Mouse (Mus musculus): ENCODE measurements around the gene Sh3rf1. TPM values are rescaled to one million over a fixed set of nuclear protein-coding genes. Genes with fewer than 3 reads are reported as not detected.

Sh3rf1 gene
- polyA plus RNA-seq, 1 experiment from 2014 or later, result 6.5 TPM

DNA sequence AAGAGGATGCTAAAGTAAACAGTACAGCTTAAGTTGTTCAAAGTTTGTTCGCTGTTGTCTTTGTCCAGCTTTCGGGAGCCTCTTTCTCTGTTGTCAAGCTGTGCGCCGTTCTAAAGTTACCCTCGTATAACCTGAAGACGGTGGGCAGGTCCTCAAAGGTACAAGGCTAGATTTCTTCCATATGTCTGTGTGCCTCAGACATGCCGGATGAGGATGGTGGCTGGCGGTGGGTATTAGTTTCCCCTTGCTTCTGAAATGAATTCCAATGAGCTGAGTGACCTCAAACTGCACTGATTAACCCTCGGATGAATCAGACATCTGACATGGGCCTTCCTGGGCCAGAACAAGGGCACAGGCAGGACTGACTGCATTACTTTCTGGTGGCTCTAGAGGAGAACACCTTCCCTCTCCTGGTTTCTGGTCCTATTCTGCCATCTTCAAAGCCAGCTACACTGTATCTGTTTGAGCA lies 86.8 kb downstream of the Sh3rf1 start:
- Histone ChIP-seq H3K27me3 (replicated peaks) (no peaks in the 10 kb centered on the region), H3K9me3 (replicated peaks) (no peaks in the 10 kb centered on the region), H3K36me3 (no peaks in the 10 kb centered on the region), H3K4me2 (no peak overlapping the region), H3K9ac (no peak overlapping the region), H3K27ac (ENCODE audit: poor library complexity, severe bottlenecking) (no peak overlapping the region), H3K4me1 (replicated peaks) (peaks cover 20% of the 10 kb centered on the region), H3K4me3 (no peak overlapping the region)
- ATAC-seq (ENCODE audit: insufficient number of reproducible peaks, low FRiP score), result no peak
- 69% methylated on average over 9 of the region's 9 CpGs for WGBS

DNA sequence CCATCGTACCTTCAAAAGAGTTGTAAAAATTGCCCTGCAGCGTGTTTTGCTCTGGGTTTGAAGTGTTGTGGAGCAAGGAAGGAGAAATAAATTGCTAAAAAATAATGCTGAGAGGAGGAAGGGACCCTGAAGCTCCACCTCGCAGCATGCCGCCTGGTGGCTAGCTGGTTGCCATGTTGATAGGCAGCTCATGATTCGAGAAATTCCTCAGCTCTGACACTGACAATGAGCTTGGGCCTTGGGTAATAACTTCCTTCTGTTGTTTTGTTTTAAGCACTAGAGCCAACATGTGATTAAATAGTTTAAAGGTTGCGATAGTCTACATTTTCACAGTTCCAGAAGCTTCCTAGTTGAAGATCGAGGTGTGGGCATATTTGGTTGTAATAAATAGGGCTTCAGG lies 89.3 kb downstream of the Sh3rf1 start:
- Histone ChIP-seq H3K4me2 (no peak overlapping the region), H3K36me3 (peaks cover 3% of the 10 kb centered on the region; the same call in 1 of the 2 replicates), H3K27ac (ENCODE audit: poor library complexity, severe bottlenecking) (no peak overlapping the region; the same call in 1 of the 2 replicates), H3K4me1 (replicated peaks) (peaks cover 26% of the 10 kb centered on the region), H3K4me3 (no peak overlapping the region), H3K27me3 (replicated peaks) (no peaks in the 10 kb centered on the region), H3K9me3 (replicated peaks) (peaks cover 5% of the 10 kb centered on the region; the same call in 1 of the 2 replicates), H3K9ac (no peak overlapping the region)
- ATAC-seq (ENCODE audit: insufficient number of reproducible peaks, low FRiP score), result no peak
- WGBS, result 74% methylated on average over 7 of the region's 7 CpGs

DNA sequence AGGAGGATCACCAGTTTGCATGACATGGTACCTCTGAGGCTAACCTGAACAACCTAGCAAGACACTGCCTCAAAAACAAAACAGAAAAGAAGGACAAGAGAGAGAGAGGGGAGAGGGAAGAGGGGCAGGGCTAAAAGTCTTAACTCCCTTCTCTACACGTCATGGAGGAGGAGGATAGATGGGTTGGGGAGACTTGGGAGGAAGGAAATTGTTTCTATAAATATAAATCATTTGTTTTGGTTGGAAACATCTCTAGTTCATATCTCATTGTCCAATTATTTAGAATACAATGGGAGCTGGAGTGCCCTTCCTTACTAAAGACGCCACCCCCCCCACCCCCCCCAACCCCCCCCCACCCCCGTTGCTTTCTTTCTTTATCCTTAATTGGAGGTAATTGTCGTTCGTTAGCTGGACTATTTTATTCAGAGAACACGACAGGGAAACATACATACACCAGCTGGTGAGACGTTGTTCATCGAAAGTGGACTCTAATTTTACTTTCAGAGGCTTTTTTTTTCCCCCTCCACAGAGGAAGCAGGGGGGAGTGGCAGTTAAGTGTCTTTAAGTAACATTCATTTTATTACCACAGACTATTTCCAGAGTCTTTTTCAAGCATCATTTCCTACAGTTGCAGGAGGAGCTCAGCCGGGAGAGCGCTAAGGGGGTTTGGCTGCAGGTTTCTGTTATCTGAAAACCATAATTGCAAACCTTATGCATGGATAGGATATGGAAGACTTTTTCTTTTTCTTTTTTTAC lies 92.5 kb downstream of the Sh3rf1 start:
- Histone ChIP-seq H3K27ac (ENCODE audit: poor library complexity, severe bottlenecking) (no peak overlapping the region), H3K4me1 (replicated peaks) (peaks cover 20% of the 10 kb centered on the region; the same call in 1 of the 2 replicates), H3K4me2 (no peak overlapping the region), H3K9ac (no peak overlapping the region), H3K27me3 (replicated peaks) (no peaks in the 10 kb centered on the region), H3K9me3 (replicated peaks) (peaks cover 5% of the 10 kb centered on the region; the same call in 1 of the 2 replicates), H3K36me3 (peaks cover 3% of the 10 kb centered on the region; the same call in 1 of the 2 replicates), H3K4me3 (no peak overlapping the region)
- no peak for ATAC-seq (ENCODE audit: insufficient number of reproducible peaks, low FRiP score)
- whole genome bisulfite sequencing, result 64% methylated on average over 10 of the region's 10 CpGs

DNA sequence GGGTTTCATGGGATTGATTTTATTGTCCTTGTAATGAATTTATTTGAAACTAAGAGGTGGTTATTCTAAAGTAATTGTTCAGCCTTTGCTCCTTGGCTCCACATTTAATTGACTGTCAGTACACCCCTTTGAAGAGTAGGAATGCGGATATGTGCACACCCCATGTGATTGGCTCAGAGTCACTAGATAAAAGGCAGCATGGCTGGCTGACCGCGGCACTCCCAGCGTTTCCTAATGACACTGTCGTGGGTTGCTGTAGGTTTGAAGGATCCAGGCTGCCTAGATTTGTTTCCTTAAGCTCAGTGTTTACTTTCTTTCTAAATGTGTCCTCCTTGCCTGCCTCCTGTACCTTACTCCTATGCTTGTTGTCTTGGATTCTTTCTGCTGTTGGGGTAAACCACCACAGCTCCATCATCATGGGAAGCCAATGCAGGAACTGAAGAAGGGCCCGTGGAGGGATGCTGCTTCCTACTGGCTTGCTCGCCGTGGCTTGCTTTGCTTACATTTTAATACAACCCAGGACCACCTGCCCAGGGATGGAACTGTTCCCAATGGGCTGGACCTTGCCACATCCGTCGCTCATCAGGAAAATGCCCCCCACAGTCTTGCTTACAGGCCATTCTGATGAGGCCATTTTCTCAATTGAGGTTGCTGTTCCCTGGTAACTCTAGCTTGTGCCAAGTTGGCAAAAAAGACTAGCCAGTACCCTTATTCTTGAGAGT lies 93.3 kb downstream of the Sh3rf1 start:
- Histone ChIP-seq H3K9ac (no peak overlapping the region), H3K4me1 (replicated peaks) (peaks cover 16% of the 10 kb centered on the region; the same call in 1 of the 2 replicates), H3K4me2 (no peak overlapping the region), H3K36me3 (peaks cover 3% of the 10 kb centered on the region; the same call in 1 of the 2 replicates), H3K4me3 (no peak overlapping the region), H3K27ac (ENCODE audit: poor library complexity, severe bottlenecking) (no peak overlapping the region), H3K27me3 (replicated peaks) (no peaks in the 10 kb centered on the region), H3K9me3 (replicated peaks) (peaks cover 5% of the 10 kb centered on the region; the same call in 1 of the 2 replicates)
- WGBS, result 81% methylated on average over 10 of the region's 10 CpGs
- ATAC-seq (ENCODE audit: insufficient number of reproducible peaks, low FRiP score), result no peak

DNA sequence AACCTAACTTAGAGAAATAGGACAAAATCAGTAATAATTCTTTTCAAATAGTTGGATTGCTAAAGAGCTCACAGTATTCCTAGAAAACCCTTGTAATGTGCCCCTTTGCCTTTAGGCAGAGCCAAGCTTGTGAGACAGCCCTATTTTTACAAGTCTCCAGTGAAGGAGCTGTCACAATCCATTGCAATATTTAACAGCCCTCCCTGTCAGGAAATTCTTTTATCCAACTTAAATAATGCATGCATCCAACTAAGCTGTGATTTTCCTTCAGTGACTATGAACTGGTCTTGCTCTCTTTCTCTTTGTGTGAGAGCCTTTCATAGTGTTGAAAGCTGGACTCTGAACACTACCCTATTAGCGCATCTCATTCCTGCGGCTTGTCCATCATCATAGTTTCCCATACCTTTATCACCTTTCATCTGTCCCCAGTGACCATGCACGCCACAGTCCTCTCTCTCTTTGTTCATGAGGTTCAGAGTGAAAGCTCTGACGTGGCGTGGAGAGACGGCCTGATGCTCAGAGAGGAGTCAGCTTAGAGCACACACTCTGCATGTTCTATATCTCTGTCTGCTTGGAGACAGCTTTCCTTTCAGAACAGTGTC lies 94.0 kb downstream of the Sh3rf1 start:
- Histone ChIP-seq H3K9ac (no peak overlapping the region), H3K4me2 (no peak overlapping the region), H3K36me3 (peaks cover 3% of the 10 kb centered on the region; the same call in 1 of the 2 replicates), H3K4me1 (replicated peaks) (peaks cover 19% of the 10 kb centered on the region), H3K27ac (ENCODE audit: poor library complexity, severe bottlenecking) (no peak overlapping the region), H3K9me3 (replicated peaks) (peaks cover 5% of the 10 kb centered on the region; the same call in 1 of the 2 replicates), H3K27me3 (replicated peaks) (no peaks in the 10 kb centered on the region), H3K4me3 (no peak overlapping the region)
- 60% methylated on average over 6 of the region's 6 CpGs for WGBS
- 0 out of 2 replicates have a peak, but pooled peaks have one; percentile 15 for ATAC-seq (ENCODE audit: insufficient number of reproducible peaks, low FRiP score)

DNA sequence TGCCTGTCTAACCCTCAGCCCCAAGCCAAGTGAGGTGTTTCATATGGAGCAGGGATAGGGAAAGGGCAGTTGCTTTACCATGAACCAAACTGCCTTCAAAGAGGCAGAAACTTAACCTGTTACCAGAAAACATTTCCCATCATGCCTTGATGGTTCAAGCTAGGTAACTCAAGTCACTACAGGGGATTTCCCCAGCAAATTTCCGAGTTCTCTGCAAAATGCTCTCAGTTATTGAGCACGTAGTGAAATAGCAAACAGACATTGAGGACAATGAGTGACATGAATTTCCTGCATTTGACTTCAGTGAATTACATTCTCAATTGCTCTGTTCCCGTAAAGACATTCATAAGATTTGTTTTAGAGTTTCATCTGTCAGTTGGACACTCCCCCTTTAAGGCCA lies 97.5 kb downstream of the Sh3rf1 start:
- Histone ChIP-seq H3K27ac (ENCODE audit: poor library complexity, severe bottlenecking) (no peak overlapping the region), H3K27me3 (replicated peaks) (no peaks in the 10 kb centered on the region), H3K4me3 (no peak overlapping the region), H3K36me3 (peaks cover 3% of the 10 kb centered on the region; the same call in 1 of the 2 replicates), H3K9ac (no peak overlapping the region), H3K4me2 (no peak overlapping the region), H3K9me3 (replicated peaks) (peaks cover 5% of the 10 kb centered on the region; the same call in 1 of the 2 replicates), H3K4me1 (replicated peaks) (peaks cover 21% of the 10 kb centered on the region)
- no peak for ATAC-seq (ENCODE audit: insufficient number of reproducible peaks, low FRiP score)
- WGBS, result 80% methylated on average over 3 of the region's 3 CpGs

DNA sequence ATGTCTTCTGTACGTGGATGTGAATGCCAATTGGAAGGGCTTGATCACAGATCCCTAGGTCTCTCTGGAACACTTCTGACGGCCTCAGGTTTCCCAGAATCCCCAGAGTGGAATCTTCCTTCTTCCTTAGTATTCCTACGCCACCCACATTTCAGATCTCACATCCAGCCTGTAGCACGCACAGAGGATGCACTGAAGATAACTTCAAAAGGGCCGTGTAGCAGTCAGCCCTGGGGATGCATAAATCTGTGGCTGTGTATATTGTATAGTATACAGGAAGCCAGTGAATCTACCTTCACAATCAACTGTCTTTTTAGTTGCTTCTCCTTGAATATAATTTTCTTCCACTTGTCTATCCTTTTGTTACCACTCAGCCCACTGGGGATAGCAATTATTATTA lies 98.1 kb downstream of the Sh3rf1 start:
- H3K4me3 ChIP-seq, result no peak overlapping the region
- H3K27ac ChIP-seq (ENCODE audit: poor library complexity, severe bottlenecking), result no peak overlapping the region
- H3K9ac ChIP-seq, result no peak overlapping the region
- no peak for ATAC-seq (ENCODE audit: insufficient number of reproducible peaks, low FRiP score)
- peaks cover 5% of the 10 kb centered on the region; the same call in 1 of the 2 replicates for H3K9me3 ChIP-seq (replicated peaks)
- 75% methylated on average over 5 of the region's 5 CpGs for WGBS
- no peaks in the 10 kb centered on the region for H3K27me3 ChIP-seq (replicated peaks)
- H3K36me3 ChIP-seq, result peaks cover 3% of the 10 kb centered on the region; the same call in 1 of the 2 replicates
- H3K4me2 ChIP-seq, result no peak overlapping the region
- H3K4me1 ChIP-seq (replicated peaks), result peaks cover 21% of the 10 kb centered on the region

DNA sequence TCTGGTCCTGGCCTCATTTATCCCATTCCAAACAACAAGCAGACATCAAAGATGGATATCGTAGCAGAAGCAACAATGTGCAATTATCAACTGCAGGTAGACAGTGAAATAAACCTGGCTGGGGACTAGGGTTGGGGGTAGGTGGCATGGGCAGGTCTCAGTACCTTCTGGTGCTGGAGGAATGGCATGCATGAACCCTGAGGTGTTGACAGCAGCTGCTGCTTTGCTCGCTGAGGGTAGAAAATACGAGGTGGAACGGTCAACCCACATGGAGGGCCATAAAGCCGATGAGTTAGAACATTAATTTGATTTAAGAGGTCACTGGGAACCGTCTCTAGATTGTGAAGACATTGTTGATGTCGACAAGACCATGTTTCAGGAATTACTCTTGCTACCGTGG lies 98.8 kb downstream of the Sh3rf1 start:
- Histone ChIP-seq H3K9me3 (replicated peaks) (no peaks in the 10 kb centered on the region), H3K27ac (ENCODE audit: poor library complexity, severe bottlenecking) (no peak overlapping the region), H3K4me1 (replicated peaks) (peaks cover 21% of the 10 kb centered on the region), H3K27me3 (replicated peaks) (no peaks in the 10 kb centered on the region), H3K36me3 (no peaks in the 10 kb centered on the region), H3K4me3 (no peak overlapping the region), H3K4me2 (no peak overlapping the region), H3K9ac (no peak overlapping the region)
- no peak for ATAC-seq (ENCODE audit: insufficient number of reproducible peaks, low FRiP score)
- 50% methylated on average over 8 of the region's 8 CpGs for WGBS

DNA sequence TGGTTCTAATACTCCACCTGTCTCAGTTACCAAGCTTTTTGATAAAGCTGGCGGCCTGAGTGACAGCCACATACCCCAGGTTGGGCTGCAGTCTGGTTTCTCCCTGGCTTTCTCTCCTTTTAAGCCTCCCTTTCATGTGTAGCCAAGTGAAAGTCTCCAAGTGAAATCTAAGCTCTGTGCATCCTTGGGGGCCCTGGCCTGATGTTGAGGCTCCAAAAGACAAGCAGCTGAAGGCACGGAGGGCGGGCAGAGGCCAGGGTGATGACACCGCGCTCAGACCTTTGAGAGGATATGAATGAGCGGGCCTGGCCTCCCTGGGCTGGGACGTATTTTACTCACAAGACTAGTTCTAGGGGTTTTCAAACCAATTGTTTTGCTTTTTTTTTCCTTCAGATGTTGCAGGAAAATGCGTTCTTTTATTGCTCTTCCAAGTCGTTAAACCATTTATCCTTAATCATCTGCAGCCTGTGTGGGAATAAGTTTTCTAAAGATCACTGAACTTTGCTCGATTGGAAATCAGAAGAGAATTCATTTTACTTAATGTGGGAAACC lies 100.8 kb downstream of the Sh3rf1 start:
- Histone ChIP-seq H3K27ac (ENCODE audit: poor library complexity, severe bottlenecking) (no peak overlapping the region), H3K9me3 (replicated peaks) (no peaks in the 10 kb centered on the region), H3K4me2 (no peak overlapping the region), H3K4me1 (replicated peaks) (peaks cover 14% of the 10 kb centered on the region), H3K4me3 (no peak overlapping the region), H3K27me3 (replicated peaks) (no peaks in the 10 kb centered on the region), H3K9ac (no peak overlapping the region), H3K36me3 (peaks cover 4% of the 10 kb centered on the region; the same call in 1 of the 2 replicates)
- WGBS, result 75% methylated on average over 10 of the region's 10 CpGs
- no peak for ATAC-seq (ENCODE audit: insufficient number of reproducible peaks, low FRiP score)

DNA sequence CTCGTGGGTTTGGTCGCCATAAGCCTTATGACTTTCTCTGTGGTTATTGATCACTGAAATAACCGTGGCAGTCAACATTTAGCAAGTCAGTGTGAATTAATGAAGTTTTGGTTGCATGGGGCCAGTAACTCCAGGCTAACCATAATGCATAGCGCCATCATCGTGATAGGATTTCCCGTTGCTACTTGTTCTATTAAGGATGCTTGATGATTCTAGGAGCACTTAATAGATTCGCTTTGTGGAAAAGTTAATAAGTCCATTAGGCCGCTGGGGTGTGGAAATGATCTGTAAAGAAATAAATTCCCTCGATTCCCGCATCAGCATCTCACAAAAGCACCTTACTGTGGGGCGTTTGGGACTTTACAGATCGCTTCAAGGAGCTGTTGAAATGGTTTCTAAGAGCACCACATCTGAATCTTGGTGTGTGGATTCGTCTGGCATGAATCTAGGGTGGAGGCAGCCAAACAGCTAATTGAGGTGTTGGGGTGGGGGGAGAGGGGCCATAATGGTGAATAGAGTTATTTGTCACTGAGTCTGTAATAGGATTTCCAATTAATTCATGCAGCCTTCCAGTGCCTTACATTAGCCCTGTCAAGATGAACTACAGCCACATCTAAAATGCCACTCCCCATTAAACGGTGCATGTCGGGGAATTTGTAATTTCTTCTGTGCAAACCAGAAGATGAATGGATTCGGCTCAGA lies 101.5 kb downstream of the Sh3rf1 start:
- no peak for ATAC-seq (ENCODE audit: insufficient number of reproducible peaks, low FRiP score)

More for the DNA sequence above, 101.5 kb downstream of the Sh3rf1 start:
- Histone ChIP-seq H3K27me3 (replicated peaks) (no peaks in the 10 kb centered on the region), H3K36me3 (peaks cover 5% of the 10 kb centered on the region; the same call in 1 of the 2 replicates), H3K4me1 (replicated peaks) (peaks cover 14% of the 10 kb centered on the region), H3K27ac (ENCODE audit: poor library complexity, severe bottlenecking) (no peak overlapping the region), H3K4me2 (no peak overlapping the region), H3K9ac (no peak overlapping the region), H3K4me3 (no peak overlapping the region), H3K9me3 (replicated peaks) (no peaks in the 10 kb centered on the region)
- WGBS, result 85% methylated on average over 16 of the region's 16 CpGs
